Mouse (Mus musculus) lung, postnatal 0 days (tissue): ENCODE results near the gene Lyrm7. TPM values are rescaled to one million over a fixed set of nuclear protein-coding genes. Genes with fewer than 3 reads are reported as not detected.

Source experiments
- ATAC-seq: fragments of 200-750 bp; cut with Nextera tagmentation; 2 replicates; pipeline ENCODE4 v1.8.0; 2017; ENCODE audit warnings: moderate library complexity
- DNase-seq: peaks from one replicate; pipeline ENCODE4 v3.0.0-alpha.2; 2016; ENCODE audit warnings: low spot score
- H3K27ac ChIP-seq: fragments of 300-500 bp; sonication (generic); 2 replicates; pipeline ENCODE4 v1.5.1; 2014; ENCODE audit warnings: antibody characterized with exemption, mild to moderate bottlenecking, low read length, mixed read lengths
- H3K27me3 ChIP-seq: fragments of 300-500 bp; sonication (generic); replicated peaks from 2 replicates; pipeline ENCODE4 v1.6.1; 2014; ENCODE audit warnings: low read length, mixed read lengths; ENCODE audit not compliant: insufficient read depth
- H3K36me3 ChIP-seq: fragments of 300-500 bp; sonication (generic); 2 replicates; pipeline ENCODE4 v1.6.1; 2014; ENCODE audit warnings: low read length, mixed read lengths; ENCODE audit not compliant: insufficient read depth
- H3K4me1 ChIP-seq: fragments of 300-500 bp; sonication (generic); 2 replicates; pipeline ENCODE4 v1.6.1; 2014; ENCODE audit warnings: antibody characterized with exemption, low read depth, low read length, mixed read lengths; ENCODE audit not compliant: insufficient read depth
- H3K4me2 ChIP-seq: fragments of 300-500 bp; sonication (generic); replicated peaks from 2 replicates; pipeline ENCODE4 v1.6.1; 2014; ENCODE audit warnings: low read depth, mild to moderate bottlenecking, low read length, moderate library complexity, mixed read lengths
- H3K4me3 ChIP-seq: fragments of 300-500 bp; sonication (generic); 2 replicates; pipeline ENCODE4 v1.5.1; 2014; ENCODE audit warnings: low read depth, low read length
- H3K9ac ChIP-seq: fragments of 300-500 bp; sonication (generic); replicated peaks from 2 replicates; pipeline ENCODE4 v1.6.1; 2014; ENCODE audit warnings: low read depth, mild to moderate bottlenecking
- H3K9me3 ChIP-seq: fragments of 300-500 bp; sonication (generic); 2 replicates; pipeline ENCODE4 v1.6.1; 2016; ENCODE audit warnings: low read length, mixed read lengths
- CTCF ChIP-seq: IDR thresholded peaks from 2 replicates; pipeline ENCODE4 v1.5.1; 2016; ENCODE audit warnings: antibody characterized with exemption, mild to moderate bottlenecking
- EP300 ChIP-seq: IDR thresholded peaks from 2 replicates; pipeline ENCODE4 v1.6.1; 2016; ENCODE audit warnings: antibody characterized with exemption, mild to moderate bottlenecking, control low read depth
- WGBS: fragments of 180-500 bp; shearing (Covaris S2); extraction: QIAGEN DNeasy Blood & Tissue Kit; methylation state at CpG from one replicate; pipeline ENCODE4 v1.1.7; 2014; 5-methylcytosine and 5-hydroxymethylcytosine counted together
- polyA plus RNA-seq: library from polyadenylated mRNA; unstranded; fragments of >200 nt; fragmentation: Nextera tagmentation; extraction: Ambion mirVana; gene quantifications from 2 replicates; pipeline ENCODE4 v1.2.1, GENCODE M21; 2015

Lyrm7 gene
- polyA plus RNA-seq, 1 experiment from 2014 or later: 3.1 TPM

- peak overlapping the region; percentile 83 for H3K4me2 ChIP-seq
- ATAC-seq (peak; percentile 13; the same call in 1 of the 2 replicates), DNase-seq (peak; percentile 69)
- H3K27me3 ChIP-seq: no peaks in the 10 kb centered on the region
- peak overlapping the region; percentile 93 for H3K27ac ChIP-seq
- no peaks in the 10 kb centered on the region for H3K4me1 ChIP-seq
- no peak for TF ChIP-seq EP300
- TF ChIP-seq CTCF: no peak
- H3K4me3 ChIP-seq: peak overlapping the region; percentile 82
- H3K9ac ChIP-seq: peak overlapping the region; percentile 78
- 1% methylated on average over 5 of the region's 5 CpGs for WGBS
- H3K9me3 ChIP-seq: no peaks in the 10 kb centered on the region
- peaks cover 11% of the 10 kb centered on the region; the same call in 1 of the 2 replicates for H3K36me3 ChIP-seq
Observed at GRCm38 (mm10) chr11:54867049-54867385, 6.3 kb upstream of the Lyrm7 start.

- peak; percentile 95 for DNase-seq
- peak; percentile 90 for ATAC-seq
- Histone ChIP-seq H3K27ac (peak within 1 kb of the TSS; percentile 93), H3K27me3 (no peaks in the 10 kb centered on the region), H3K9ac (peak within 1 kb of the TSS; percentile 78), H3K36me3 (peaks cover 5% of the 10 kb centered on the region; the same call in 1 of the 2 replicates), H3K4me2 (peak within 1 kb of the TSS; percentile 83), H3K9me3 (no peaks in the 10 kb centered on the region), H3K4me1 (no peaks in the 10 kb centered on the region), H3K4me3 (peak within 1 kb of the TSS; percentile 82)
- TF ChIP-seq CTCF: peak; percentile 62
- TF ChIP-seq EP300: no peak
- WGBS: under 1% methylated on average over 68 of the region's 107 CpGs
Observed at GRCm38 (mm10) chr11:54866119-54867048, 5.7 kb upstream of the Lyrm7 start, which contains the start of gene Hint1. Hint1 (plus strand) TSS chr11:54866383.

GRCm38 (mm10) chr11:54865330-54866085 is 4.8 kb upstream of the Lyrm7 start:
- Histone ChIP-seq H3K27me3 (no peaks in the 10 kb centered on the region), H3K9ac (peak overlapping the region; percentile 78; the same call in 1 of the 2 replicates), H3K27ac (peak overlapping the region; percentile 93), H3K36me3 (no peaks in the 10 kb centered on the region), H3K4me2 (peak overlapping the region; percentile 83), H3K4me1 (no peaks in the 10 kb centered on the region), H3K4me3 (peak overlapping the region; percentile 82), H3K9me3 (no peaks in the 10 kb centered on the region)
- ATAC-seq (no peak), DNase-seq (no peak)
- TF ChIP-seq EP300 (no peak), CTCF (no peak)
- 66% methylated on average over 6 of the region's 6 CpGs for WGBS

GRCm38 (mm10) chr11:54862621-54863520 is 2.2 kb upstream of the Lyrm7 start:
- no peak overlapping the region for H3K9ac ChIP-seq
- no peak overlapping the region for H3K27ac ChIP-seq
- no peaks in the 10 kb centered on the region for H3K27me3 ChIP-seq
- H3K4me3 ChIP-seq: no peak overlapping the region
- H3K4me2 ChIP-seq: no peak overlapping the region
- no peak for ATAC-seq
- H3K9me3 ChIP-seq: no peaks in the 10 kb centered on the region
- TF ChIP-seq EP300 (no peak), CTCF (peak; percentile 87)
- no peaks in the 10 kb centered on the region for H3K36me3 ChIP-seq
- DNase-seq: peak; percentile 69
- no peaks in the 10 kb centered on the region for H3K4me1 ChIP-seq
- 38% methylated on average over 10 of the region's 10 CpGs for WGBS

DNA sequence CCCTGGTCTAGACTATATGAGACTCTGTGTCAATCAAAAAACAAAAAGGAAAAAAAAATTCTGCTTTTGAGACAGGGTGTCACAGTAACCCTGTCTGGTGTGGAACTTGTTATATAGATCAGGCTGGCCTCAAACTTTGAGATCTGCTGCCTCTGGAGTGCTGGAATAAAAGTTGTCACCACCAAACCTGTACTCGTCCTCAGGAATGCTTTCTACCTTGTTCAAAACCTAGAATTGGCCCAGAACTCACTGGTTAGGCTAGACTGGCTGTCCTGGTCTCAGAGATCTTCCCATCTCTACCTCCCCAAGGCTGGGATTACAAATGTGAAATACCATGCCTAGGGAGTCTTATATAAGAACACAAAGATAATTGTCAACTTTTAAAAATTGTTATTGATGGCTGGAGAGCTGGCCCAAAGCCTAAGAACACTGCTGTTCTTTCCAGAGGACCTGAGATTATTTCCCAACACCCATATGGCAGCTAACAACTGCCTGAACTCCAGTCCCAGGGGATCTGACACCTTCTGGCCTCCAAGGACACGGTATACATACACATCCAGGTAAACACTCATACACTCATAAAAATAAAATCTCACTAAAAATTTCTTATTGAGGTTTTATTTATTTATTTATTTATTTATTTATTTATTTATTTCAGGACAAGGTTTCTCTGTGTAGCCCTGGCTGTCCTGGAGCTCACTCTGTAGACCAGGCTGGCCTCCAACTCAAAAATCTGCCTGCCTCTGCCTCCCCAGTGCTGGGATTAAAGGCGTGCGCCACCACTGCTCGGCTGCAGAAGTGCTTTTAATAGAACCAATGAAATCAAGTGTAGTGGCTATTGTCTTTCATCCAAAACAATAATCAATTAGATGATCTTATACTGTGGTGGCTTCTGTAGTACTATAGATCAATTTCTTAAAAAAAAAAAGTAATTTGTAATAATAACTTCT is 1.0 kb upstream of the Lyrm7 start:
- H3K4me3 ChIP-seq: no peak overlapping the region

More for the DNA sequence above, 1.0 kb upstream of the Lyrm7 start:
- Histone ChIP-seq H3K9ac (no peak overlapping the region), H3K4me2 (no peak overlapping the region), H3K9me3 (no peaks in the 10 kb centered on the region), H3K27me3 (no peaks in the 10 kb centered on the region), H3K36me3 (no peaks in the 10 kb centered on the region), H3K4me1 (no peaks in the 10 kb centered on the region), H3K27ac (peak overlapping the region; percentile 89; the same call in 1 of the 2 replicates)
- TF ChIP-seq CTCF: no peak
- TF ChIP-seq EP300: no peak
- DNase-seq (no peak), ATAC-seq (no peak)
- 84% methylated on average over 5 of the region's 5 CpGs for WGBS
